Mouse (Mus musculus) liver, embryonic 14.5 days (tissue): ENCODE measurements around the gene Psd.

Experiments
- CTCF ChIP-seq: IDR thresholded peaks from 2 replicates; pipeline ENCODE4 v1.5.1; 2016; ENCODE audit warnings: antibody characterized with exemption, low read depth, control low read depth
- EP300 ChIP-seq: IDR thresholded peaks from 2 replicates; pipeline ENCODE4 v1.6.1; 2016; ENCODE audit warnings: antibody characterized with exemption, low read depth

DNA sequence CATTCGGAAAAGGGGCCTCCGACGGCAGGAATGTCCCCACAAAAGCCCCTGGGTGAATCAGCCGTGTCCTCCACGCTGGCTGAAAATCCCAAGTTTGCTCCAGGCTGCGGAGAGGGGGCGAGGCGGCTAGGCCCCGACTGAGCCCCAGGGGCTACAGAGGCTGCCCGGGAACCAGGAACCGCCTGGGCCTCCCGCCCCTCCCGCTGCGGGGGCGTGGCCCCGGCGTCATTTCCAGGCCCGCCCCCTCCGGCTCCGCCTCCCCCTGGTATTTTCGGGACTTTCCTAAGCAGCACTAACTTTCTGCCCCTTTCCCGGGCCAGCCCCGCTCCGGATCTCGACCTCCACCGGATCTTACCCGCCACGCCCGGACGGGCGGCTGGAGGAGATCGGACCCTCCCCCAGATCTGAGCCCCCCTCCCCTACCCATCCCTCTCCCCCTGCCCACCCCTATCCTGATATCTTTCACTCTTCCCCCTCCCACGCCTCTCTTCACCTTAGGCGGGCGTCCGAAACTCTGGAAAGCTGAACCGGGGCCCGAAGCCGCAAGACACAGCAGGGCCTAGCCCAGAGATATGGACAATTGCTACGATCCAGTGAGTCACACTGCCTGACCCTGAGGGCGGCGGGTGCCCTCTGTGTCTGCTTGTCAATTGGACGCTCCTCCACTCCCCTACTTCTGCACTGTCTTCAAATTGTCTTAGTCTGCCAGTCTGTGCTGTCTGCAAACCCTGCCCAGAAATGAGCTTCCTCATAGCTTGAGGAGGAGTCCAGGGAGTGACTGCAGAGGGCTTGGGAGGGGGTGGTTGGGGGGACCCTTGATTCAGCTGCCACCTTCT, 21.3 kb downstream of the Psd start:
- 0 out of 2 replicates have a peak, but pooled peaks have one; percentile 6 for TF ChIP-seq CTCF
- TF ChIP-seq EP300: no peak
